Mouse (Mus musculus) cerebellum, adult 2 months (tissue): ENCODE data around the gene Maip1.

Experiments used
- CTCF ChIP-seq: fragments of 200-500 bp; IDR thresholded peaks from 2 replicates; pipeline ENCODE4 v1.5.1; 2011; ENCODE audit warnings: low read depth, mild to moderate bottlenecking, control low read depth, low read length, moderate library complexity, borderline replicate concordance; ENCODE audit not compliant: insufficient read depth
- POLR2A ChIP-seq: fragments of 200-500 bp; IDR thresholded peaks from 2 replicates; pipeline ENCODE4 v1.6.1; 2011; ENCODE audit warnings: low read length, control low read depth, borderline replicate concordance; ENCODE audit not compliant: insufficient read depth

- TF ChIP-seq CTCF (no peak), POLR2A (no peak)
Measured at GRCm38 (mm10) chr1:57369111-57369510, 37.0 kb upstream of the Maip1 start.
